Mouse (Mus musculus): ENCODE data around the gene Kbtbd13.

- TF ChIP-seq ZNF384 (IDR thresholded peaks at IDR 0.05; ENCODE audit: low read depth, low read length) (no peak), POLR2A (IDR thresholded peaks at IDR 0.05; ENCODE audit: control insufficient read depth in 1 of 2, insufficient read depth in 1 of 2, low read depth in 1 of 2, low read length in 2 of 2, poor library complexity in 1 of 2) (no peak), USF2 (IDR thresholded peaks at IDR 0.05; ENCODE audit: borderline replicate concordance in 1 of 2, insufficient read depth in 1 of 2, low read depth in 1 of 2, low read length in 2 of 2) (no peak), GATA1 (IDR thresholded peaks at IDR 0.05; ENCODE audit: low read depth, low read length) (no peak), EP300 (IDR thresholded peaks at IDR 0.05; ENCODE audit: low read depth in 1 of 2, low read length in 2 of 2) (no peak), MXI1 (IDR thresholded peaks at IDR 0.05; ENCODE audit: low read depth, low read length) (no peak), RCOR1 (IDR thresholded peaks at IDR 0.05; ENCODE audit: low read depth, low read length) (no peak), ELF1 (IDR thresholded peaks at IDR 0.05; ENCODE audit: low read depth, low read length) (no peak), ZC3H11A (IDR thresholded peaks at IDR 0.05; ENCODE audit: low read depth, low read length) (no peak), SMC3 (IDR thresholded peaks at IDR 0.05; ENCODE audit: low read depth, low read length) (no peak)
Observed at GRCm38 (mm10) chr9:65427511-65427910, 36.1 kb upstream of the Kbtbd13 start.

Measured in MEL (cell line).